Comparison of ENCODE assay signal across 22 mouse cellular contexts in the genomic region with DNA sequence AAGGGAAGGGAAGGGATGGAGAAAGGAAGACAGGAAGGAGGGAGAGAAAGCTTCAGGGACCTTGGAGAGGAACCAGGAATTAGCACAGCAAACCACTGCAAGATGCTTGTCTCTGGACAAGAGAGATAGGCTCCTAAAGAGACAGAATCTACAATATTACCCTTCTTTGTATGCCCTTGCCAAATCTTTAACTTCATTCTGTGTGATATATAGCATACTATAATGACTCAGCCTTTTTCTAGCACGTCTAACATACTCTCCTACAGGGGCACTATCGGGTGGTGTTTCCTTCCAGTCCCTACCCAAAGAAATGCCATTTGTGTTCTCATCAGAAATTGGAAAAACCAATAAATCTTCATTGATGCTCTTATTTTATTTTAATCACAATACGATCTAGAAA. TPM values are rescaled to one million over a fixed set of nuclear protein-coding genes. Genes with fewer than 3 reads are reported as not detected.
DNase-seq lines count a peak whose midpoint lies in the region; ATAC-seq and TF ChIP-seq lines count a peak whose summit lies in the region.
"Had no signal": no experiment of that assay in that cellular context is flagged by ENCODE, and none has a peak within 500 bp of the region (broad histone marks: within the 10 kb centered on the region; RNA-seq: fewer than 3 reads in every experiment).

No protein-coding gene starts in this region.

- H3K4me3 ChIP-seq in spleen, adult 2 months (ENCODE audit: extremely low read depth, insufficient read depth, insufficient read length) = no peak overlapping the region
- H3K4me3 ChIP-seq in heart, adult 2 months = no peak overlapping the region
- H3K4me3 ChIP-seq: embryonic facial prominence, embryonic 15.5 days; erythroblast, embryonic 14.5 days; forebrain, embryonic 10.5 days; heart, embryonic 10.5 days; heart, embryonic 15.5 days; hindbrain, embryonic 10.5 days had no signal

- DNase-seq in spleen, adult 2 months (ENCODE audit: low read depth in 1 of 2, low spot score in 2 of 2) = no peak
- DNase-seq in spleen, postnatal 10 days (ENCODE audit: low spot score in 2 of 2) = no peak
- peak; percentile 13 for DNase-seq in MEL-GATA-1-ER (ENCODE audit: extremely low read depth, low read depth)
- peak; percentile 14 for DNase-seq in induced T-regulatory cell, adult 2 months (ENCODE audit: low read depth)
- no peak for DNase-seq in heart, adult 2 months
- DNase-seq in adrenal gland, postnatal 25 days = no peak
- DNase-seq: adrenal gland, postnatal 10 days; cerebellum, adult 18-20 months; cerebellum, adult 9-11 months; embryo, embryonic 11 days; gastrocnemius, postnatal 36 days; heart, postnatal 14 days had no signal

- H3K9ac ChIP-seq in heart, adult 2 months (ENCODE audit: low read depth, low read length) = no peak overlapping the region
- H3K9ac ChIP-seq: embryonic facial prominence, embryonic 15.5 days; heart, embryonic 15.5 days; hindbrain, embryonic 14.5 days had no signal

- no peaks in the 10 kb centered on the region for H3K27me3 ChIP-seq in spleen, adult 2 months (ENCODE audit: control insufficient read depth, insufficient read depth, low read length)
- no peaks in the 10 kb centered on the region for H3K27me3 ChIP-seq in heart, adult 2 months (ENCODE audit: control insufficient read depth, insufficient read depth, low read length)
- H3K27me3 ChIP-seq: embryonic facial prominence, embryonic 15.5 days; heart, embryonic 15.5 days had no signal

- peak; percentile 63; the same call in 1 of the 2 replicates for ATAC-seq in megakaryocyte-erythroid progenitor cell, adult 5-6 weeks (replicated peaks; ENCODE audit: low FRiP score, low TSS enrichment, poor library complexity, severe bottlenecking)
- no peak for ATAC-seq in cerebellum, adult (ENCODE audit: insufficient number of reproducible peaks, low FRiP score, low TSS enrichment)
- ATAC-seq: forebrain, embryonic 14.5 days had no signal

- H3K27ac ChIP-seq in spleen, adult 2 months (ENCODE audit: insufficient read depth, low read length) = peak overlapping the region; percentile 84; the same call in 1 of the 2 replicates
- H3K27ac ChIP-seq in heart, adult 2 months = no peak overlapping the region
- H3K27ac ChIP-seq: embryonic facial prominence, embryonic 15.5 days; forebrain, embryonic 10.5 days; heart, embryonic 10.5 days; heart, embryonic 15.5 days; hindbrain, embryonic 10.5 days; hindbrain, embryonic 14.5 days had no signal

- TF ChIP-seq EP300 in heart, adult 2 months (IDR thresholded peaks at IDR 0.05; ENCODE audit: insufficient read depth, low read depth, low read length) = no peak

- intact Hi-C loops in heart, adult 2 months (cut with DNase I) = no loop called here

- H3K4me1 ChIP-seq in spleen, adult 2 months (ENCODE audit: control insufficient read depth, insufficient read depth, insufficient read length) = peaks cover 11% of the 10 kb centered on the region; the same call in 1 of the 2 replicates
- no peaks in the 10 kb centered on the region for H3K4me1 ChIP-seq in heart, adult 2 months (ENCODE audit: control insufficient read depth, insufficient read depth, low read length)
- H3K4me1 ChIP-seq: embryonic facial prominence, embryonic 15.5 days; forebrain, embryonic 10.5 days; heart, embryonic 10.5 days; heart, embryonic 15.5 days; hindbrain, embryonic 10.5 days had no signal

- WGBS in spleen, adult 2 months = 58% methylated on average over 3 of the region's 3 CpGs
- 78% methylated on average over 3 of the region's 3 CpGs for WGBS in heart, adult 2 months

- H3K79me2 ChIP-seq in heart, adult 2 months (replicated peaks; ENCODE audit: control insufficient read depth, insufficient read depth, low read length) = no peaks in the 10 kb centered on the region

- no peak for TF ChIP-seq POLR2A in spleen, adult 2 months (IDR thresholded peaks at IDR 0.05; ENCODE audit: low read depth, low read length)
- TF ChIP-seq POLR2A in heart, adult 2 months (IDR thresholded peaks at IDR 0.05; ENCODE audit: insufficient read depth, low read depth, low read length) = no peak

- H3K36me3 ChIP-seq in spleen, adult 2 months (ENCODE audit: control insufficient read depth, insufficient read depth, low read length) = no peaks in the 10 kb centered on the region
- H3K36me3 ChIP-seq in heart, adult 2 months (ENCODE audit: control insufficient read depth, insufficient read depth, low read length) = no peaks in the 10 kb centered on the region
- H3K36me3 ChIP-seq: embryonic facial prominence, embryonic 15.5 days; forebrain, embryonic 10.5 days; heart, embryonic 10.5 days; heart, embryonic 15.5 days; hindbrain, embryonic 10.5 days had no signal

- TF ChIP-seq CTCF in spleen, adult 2 months (IDR thresholded peaks at IDR 0.05; ENCODE audit: extremely low read depth, insufficient read depth, insufficient read length, insufficient replicate concordance) = no peak
- no peak for TF ChIP-seq CTCF in heart, adult 2 months (IDR thresholded peaks at IDR 0.05)

RNA-seq across cellular contexts. Expression of a gene that starts 5.6 kb away (rescaled TPM):
- polyA plus RNA-seq in spleen, adult 2 months (2012; rRNA removed) = 11.1 and 11.2 TPM in 2 replicates
- total RNA-seq in megakaryocyte-erythroid progenitor cell, adult 5-6 weeks (2014; fragmentation: Nextera tagmentation) = 99.2 and 129 TPM in 2 replicates
- total RNA-seq in megakaryocyte-erythroid progenitor cell, adult 5-6 weeks (2017) = 87.3 and 93.2 TPM in 2 replicates
- 100 to 1,000 TPM; 504 to 594 TPM for total RNA-seq in heart, adult 2 months (2021)
- polyA plus RNA-seq in heart, adult 2 months (2012; rRNA removed) = 257 and 465 TPM in 2 replicates
- total RNA-seq in adrenal gland, postnatal 25 days (2021) = 152 and 184 TPM in 2 replicates

RNA-seq across cellular contexts. Expression of a gene that starts 10.9 kb away (rescaled TPM):
- polyA plus RNA-seq in spleen, adult 2 months (2012; rRNA removed) = 11.1 and 11.8 TPM in 2 replicates
- total RNA-seq in megakaryocyte-erythroid progenitor cell, adult 5-6 weeks (2014; fragmentation: Nextera tagmentation) = 0.87 and 1.8 TPM in 2 replicates
- 0.27 and 0.38 TPM in 2 replicates for total RNA-seq in megakaryocyte-erythroid progenitor cell, adult 5-6 weeks (2017)
- under 1 TPM; 0.20 to 0.34 TPM for total RNA-seq in heart, adult 2 months (2021)
- 0.49 and 0.59 TPM in 2 replicates for polyA plus RNA-seq in heart, adult 2 months (2012; rRNA removed)
- 0.43 and 1.0 TPM in 2 replicates for total RNA-seq in adrenal gland, postnatal 25 days (2021)
- polyA plus RNA-seq: erythroblast, embryonic 14.5 days; forebrain, embryonic 14.5 days had no signal

Comparison
In these comparisons a context has a peak if more than half of its experiments do, and no peak if none do; other contexts are left out.
1. DNase-seq: peak in MEL-GATA-1-ER (single experiment) and induced T-regulatory cell, adult 2 months (single experiment); none in spleen, adult 2 months (0 of 2), spleen, postnatal 10 days (0 of 2), heart, adult 2 months (0 of 2) and adrenal gland, postnatal 25 days (single experiment).